Mouse (Mus musculus): ENCODE measurements around the gene Kif27. TPM values are rescaled to one million over a fixed set of nuclear protein-coding genes. Genes with fewer than 3 reads are reported as not detected.

Gene Kif27
- polyA plus RNA-seq, 1 experiment, result 0.07 TPM

DNA sequence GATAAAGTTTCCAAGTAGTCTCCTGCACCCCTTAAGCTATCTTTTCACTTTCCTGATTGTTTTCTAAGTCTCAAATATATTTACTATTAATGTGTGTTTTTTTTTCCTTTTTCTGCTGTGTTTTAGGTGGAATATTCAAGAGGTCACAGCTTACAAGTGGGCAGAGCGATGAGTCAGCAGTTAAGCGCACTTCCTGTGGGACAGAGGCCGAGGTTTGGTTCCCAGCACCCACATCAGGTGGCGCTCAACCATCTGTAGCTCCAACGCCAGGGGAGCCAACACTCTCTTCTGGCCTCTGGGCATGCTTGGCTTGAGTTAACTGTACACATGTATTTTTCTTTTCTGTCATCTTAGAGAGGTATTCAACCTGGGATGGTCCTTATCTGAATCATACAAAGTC lies 51.5 kb downstream of the Kif27 start:
- no peaks in the 10 kb centered on the region for H3K36me3 ChIP-seq (ENCODE audit: control insufficient read depth, insufficient read depth, low read length)
- WGBS, result 86% methylated on average over 5 of the region's 5 CpGs
- TF ChIP-seq POLR2A (IDR thresholded peaks at IDR 0.05; ENCODE audit: control insufficient read depth, extremely low read depth, insufficient read depth, low read length, poor library complexity) (no peak), CTCF (IDR thresholded peaks at IDR 0.05; ENCODE audit: borderline replicate concordance, control insufficient read depth, extremely low read depth, insufficient read depth, low read length, poor library complexity) (no peak)

DNA sequence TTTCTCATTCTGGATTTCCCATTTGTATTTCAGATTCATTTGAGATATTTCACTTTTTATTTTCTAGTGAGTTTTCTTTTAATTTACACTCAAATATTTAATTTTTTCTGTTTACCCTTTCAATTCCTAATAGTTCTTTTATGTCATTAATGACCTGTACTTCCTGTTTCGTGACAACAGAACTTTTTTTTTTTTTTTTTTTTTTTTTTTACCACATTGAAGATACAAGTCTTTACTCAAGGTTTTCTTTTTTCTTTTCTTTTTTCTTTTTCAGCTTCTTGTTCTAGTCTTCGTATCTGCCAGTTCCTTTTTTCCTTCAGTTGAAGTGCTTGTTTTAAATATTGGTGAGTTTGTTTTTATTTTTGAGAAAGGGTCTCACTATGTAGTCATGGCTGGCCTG lies 53.7 kb downstream of the Kif27 start:
- no peak for DNase-seq
- H3K4me1 ChIP-seq (replicated peaks; ENCODE audit: control insufficient read depth, insufficient read depth, low read length), result no peaks in the 10 kb centered on the region
- TF ChIP-seq CTCF (IDR thresholded peaks at IDR 0.05; ENCODE audit: borderline replicate concordance, control insufficient read depth, extremely low read depth, insufficient read depth, low read length, poor library complexity) (no peak), POLR2A (IDR thresholded peaks at IDR 0.05; ENCODE audit: control insufficient read depth, extremely low read depth, insufficient read depth, low read length, poor library complexity) (no peak)
- 64% methylated on average over 2 of the region's 2 CpGs for WGBS
- H3K27ac ChIP-seq (ENCODE audit: control insufficient read depth, insufficient read depth, low read length), result no peak overlapping the region
- H3K27me3 ChIP-seq (ENCODE audit: control insufficient read depth, insufficient read depth, low read length), result no peaks in the 10 kb centered on the region
- no peaks in the 10 kb centered on the region for H3K36me3 ChIP-seq (ENCODE audit: control insufficient read depth, insufficient read depth, low read length)
- H3K4me3 ChIP-seq (ENCODE audit: control insufficient read depth, insufficient read depth, low read length), result no peak overlapping the region

More for the DNA sequence above, 51.5 kb downstream of the Kif27 start:
- no peaks in the 10 kb centered on the region for H3K4me1 ChIP-seq (replicated peaks; ENCODE audit: control insufficient read depth, insufficient read depth, low read length)
- no peak overlapping the region for H3K4me3 ChIP-seq (ENCODE audit: control insufficient read depth, insufficient read depth, low read length)
- DNase-seq, result no peak
- H3K27me3 ChIP-seq (ENCODE audit: control insufficient read depth, insufficient read depth, low read length), result no peaks in the 10 kb centered on the region
- H3K27ac ChIP-seq (ENCODE audit: control insufficient read depth, insufficient read depth, low read length), result no peak overlapping the region

DNA sequence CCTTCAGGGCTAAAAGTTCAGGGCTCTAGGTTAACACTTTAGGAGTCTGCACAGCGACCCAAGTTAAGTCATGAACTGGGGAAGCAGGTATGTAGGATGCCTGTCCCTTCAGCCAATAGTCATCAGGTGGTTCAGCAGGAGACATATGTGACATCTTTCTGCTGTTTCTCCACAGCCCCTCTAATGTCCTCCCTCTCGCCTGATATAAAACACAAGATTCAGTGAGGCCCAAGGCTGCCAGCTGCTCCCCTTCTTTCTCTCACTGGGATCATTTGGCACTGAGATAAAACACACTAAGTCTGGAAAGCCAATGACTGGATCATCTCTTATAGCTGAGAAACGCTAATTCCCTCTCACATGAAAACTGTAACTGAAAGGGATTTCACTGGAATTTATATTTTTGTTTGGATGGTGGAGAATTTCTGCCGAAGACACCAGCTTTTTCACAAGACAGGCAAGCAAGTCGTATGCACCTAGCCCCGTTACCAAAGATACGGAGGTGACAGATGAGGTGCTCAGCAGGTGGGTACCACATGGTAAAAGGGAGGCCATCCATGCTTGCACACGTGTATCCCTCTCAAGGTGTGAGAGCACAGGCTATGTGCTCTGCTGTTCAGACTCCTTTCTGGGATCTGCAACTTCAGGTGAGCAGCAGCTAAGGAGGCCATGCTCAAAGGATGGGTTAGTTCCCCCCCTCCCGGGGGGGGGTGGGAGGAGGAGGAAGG lies 56.3 kb downstream of the Kif27 start:
- Histone ChIP-seq H3K4me1 (replicated peaks; ENCODE audit: control insufficient read depth, insufficient read depth, low read length) (no peaks in the 10 kb centered on the region), H3K4me3 (ENCODE audit: control insufficient read depth, insufficient read depth, low read length) (no peak overlapping the region), H3K36me3 (ENCODE audit: control insufficient read depth, insufficient read depth, low read length) (no peaks in the 10 kb centered on the region), H3K27ac (ENCODE audit: control insufficient read depth, insufficient read depth, low read length) (no peak overlapping the region), H3K27me3 (ENCODE audit: control insufficient read depth, insufficient read depth, low read length) (no peaks in the 10 kb centered on the region)
- no peak for DNase-seq
- no peak for TF ChIP-seq CTCF (IDR thresholded peaks at IDR 0.05; ENCODE audit: borderline replicate concordance, control insufficient read depth, extremely low read depth, insufficient read depth, low read length, poor library complexity)
- no peak for TF ChIP-seq POLR2A (IDR thresholded peaks at IDR 0.05; ENCODE audit: control insufficient read depth, extremely low read depth, insufficient read depth, low read length, poor library complexity)
- 89% methylated on average over 9 of the region's 9 CpGs for WGBS

DNA sequence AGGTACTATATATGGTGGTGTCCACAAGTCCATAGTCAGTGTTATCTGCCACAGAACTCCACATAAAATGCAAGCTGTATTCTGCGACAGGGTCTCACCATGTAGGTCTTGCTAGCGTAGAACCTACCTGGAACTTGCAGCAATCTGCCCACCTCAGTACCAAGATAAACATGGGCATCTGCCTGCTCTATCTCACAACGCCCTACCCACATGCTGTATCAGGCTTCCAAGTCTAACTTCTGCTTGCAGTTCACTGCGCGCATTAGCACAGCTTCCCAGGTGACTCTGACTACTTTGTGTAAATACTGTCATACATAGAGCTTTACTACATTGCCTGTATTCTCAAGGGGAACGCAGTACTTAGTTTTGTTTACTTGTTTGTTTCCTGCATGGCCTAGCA lies 57.0 kb downstream of the Kif27 start:
- TF ChIP-seq POLR2A (IDR thresholded peaks at IDR 0.05; ENCODE audit: control insufficient read depth, extremely low read depth, insufficient read depth, low read length, poor library complexity), result no peak
- TF ChIP-seq CTCF (IDR thresholded peaks at IDR 0.05; ENCODE audit: borderline replicate concordance, control insufficient read depth, extremely low read depth, insufficient read depth, low read length, poor library complexity), result no peak
- no peaks in the 10 kb centered on the region for H3K4me1 ChIP-seq (replicated peaks; ENCODE audit: control insufficient read depth, insufficient read depth, low read length)
- H3K27ac ChIP-seq (ENCODE audit: control insufficient read depth, insufficient read depth, low read length), result no peak overlapping the region
- H3K36me3 ChIP-seq (ENCODE audit: control insufficient read depth, insufficient read depth, low read length), result no peaks in the 10 kb centered on the region
- no peak for DNase-seq
- H3K27me3 ChIP-seq (ENCODE audit: control insufficient read depth, insufficient read depth, low read length), result no peaks in the 10 kb centered on the region
- WGBS, result 95% methylated on average over 6 of the region's 6 CpGs
- H3K4me3 ChIP-seq (ENCODE audit: control insufficient read depth, insufficient read depth, low read length), result no peak overlapping the region

DNA sequence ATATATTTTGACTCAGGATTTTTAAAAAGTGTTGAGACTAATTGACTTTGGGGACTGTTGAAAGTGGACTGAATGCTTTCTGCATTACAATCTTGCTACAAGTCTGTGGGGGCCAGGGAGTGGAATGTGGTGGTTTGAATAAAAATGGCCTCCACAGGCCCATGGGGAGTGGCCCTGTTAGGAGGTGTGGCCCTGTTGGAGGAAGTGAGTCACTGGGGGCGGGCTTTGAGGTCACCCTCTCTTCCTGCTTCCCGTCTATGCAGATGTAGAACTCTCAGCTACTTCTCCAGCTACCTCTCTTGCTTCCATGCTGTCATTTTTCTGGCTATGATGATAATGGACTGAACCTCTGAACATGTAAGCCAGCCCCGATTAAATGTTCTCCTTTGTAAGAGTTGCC lies 60.2 kb downstream of the Kif27 start:
- no peak for TF ChIP-seq POLR2A (IDR thresholded peaks at IDR 0.05; ENCODE audit: control insufficient read depth, extremely low read depth, insufficient read depth, low read length, poor library complexity)
- no peak for TF ChIP-seq CTCF (IDR thresholded peaks at IDR 0.05; ENCODE audit: borderline replicate concordance, control insufficient read depth, extremely low read depth, insufficient read depth, low read length, poor library complexity)
- WGBS, result 87% methylated on average over 3 of the region's 3 CpGs

GRCm38 (mm10) chr13:58295582-58295981 lies 63.3 kb downstream of the Kif27 start:
- Histone ChIP-seq H3K36me3 (ENCODE audit: control insufficient read depth, insufficient read depth, low read length) (no peaks in the 10 kb centered on the region), H3K4me3 (ENCODE audit: control insufficient read depth, insufficient read depth, low read length) (no peak overlapping the region), H3K4me1 (replicated peaks; ENCODE audit: control insufficient read depth, insufficient read depth, low read length) (no peaks in the 10 kb centered on the region), H3K27ac (ENCODE audit: control insufficient read depth, insufficient read depth, low read length) (no peak overlapping the region), H3K27me3 (ENCODE audit: control insufficient read depth, insufficient read depth, low read length) (no peaks in the 10 kb centered on the region)
- no peak for TF ChIP-seq CTCF (IDR thresholded peaks at IDR 0.05; ENCODE audit: borderline replicate concordance, control insufficient read depth, extremely low read depth, insufficient read depth, low read length, poor library complexity)
- TF ChIP-seq POLR2A (IDR thresholded peaks at IDR 0.05; ENCODE audit: control insufficient read depth, extremely low read depth, insufficient read depth, low read length, poor library complexity), result no peak
- no peak for DNase-seq
- 91% methylated on average over 3 of the region's 3 CpGs for WGBS

More for the DNA sequence above, 60.2 kb downstream of the Kif27 start:
- Histone ChIP-seq H3K27me3 (ENCODE audit: control insufficient read depth, insufficient read depth, low read length) (no peaks in the 10 kb centered on the region), H3K4me3 (ENCODE audit: control insufficient read depth, insufficient read depth, low read length) (no peak overlapping the region), H3K4me1 (replicated peaks; ENCODE audit: control insufficient read depth, insufficient read depth, low read length) (no peaks in the 10 kb centered on the region), H3K27ac (ENCODE audit: control insufficient read depth, insufficient read depth, low read length) (no peak overlapping the region), H3K36me3 (ENCODE audit: control insufficient read depth, insufficient read depth, low read length) (no peaks in the 10 kb centered on the region)
- DNase-seq, result no peak

Measured in thymus, adult 2 months (tissue).